Mouse (Mus musculus): Measurements from ENCODE around the gene Tmem140. TPM values are rescaled to one million over a fixed set of nuclear protein-coding genes. Genes with fewer than 3 reads are reported as not detected.
A peak's percentile ranks its signal among the peaks of the same experiment; 100 is the strongest.

Gene Tmem140
- polyA plus RNA-seq, 1 experiment from 2014 or later, result 1.4 TPM

DNA sequence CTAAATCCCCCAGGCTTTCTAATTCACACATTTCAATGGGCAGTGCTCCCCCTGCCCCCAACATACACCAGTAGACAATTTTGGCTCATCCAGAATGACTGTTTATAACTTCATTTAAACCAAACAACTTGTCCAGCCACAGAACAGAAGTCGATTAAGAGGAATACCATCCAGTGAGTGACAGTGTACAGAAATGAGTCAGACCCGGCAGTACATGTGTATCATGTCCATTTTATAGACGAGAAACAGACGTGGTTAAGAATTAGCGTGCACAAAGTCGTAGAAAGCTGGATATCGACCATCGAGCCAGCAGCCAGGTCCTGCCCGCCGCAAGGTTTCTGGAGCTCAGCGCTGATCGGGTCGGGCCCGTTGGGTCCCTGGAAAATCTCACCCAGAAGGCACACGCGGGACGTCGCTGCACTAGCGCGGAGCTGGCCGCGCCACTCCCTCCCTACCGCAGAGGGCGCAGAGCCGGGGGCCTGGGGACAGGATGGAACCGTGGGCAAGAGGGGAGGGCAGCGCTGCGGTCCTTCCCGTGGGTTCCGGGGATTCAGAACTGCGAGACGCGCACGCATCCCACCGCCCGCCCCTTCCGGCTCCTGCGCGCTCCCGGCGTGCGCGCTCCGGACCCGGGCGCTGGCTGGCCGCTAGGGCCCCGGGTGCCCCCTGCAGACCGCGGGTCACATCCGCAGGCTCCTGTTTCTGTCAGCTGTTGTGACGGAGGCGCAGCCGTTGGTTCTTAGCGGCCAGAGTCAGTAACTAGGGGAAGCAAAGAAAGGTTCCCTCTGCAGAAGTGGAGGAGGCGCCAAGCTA is 14.8 kb downstream of the Tmem140 start, which contains the start of gene Cyren:
Gene Cyren (minus strand): TSS at position 552 of the 813 bp plus-strand sequence.
- no peaks in the 10 kb centered on the region for H3K9me3 ChIP-seq (replicated peaks)
- H3K27ac ChIP-seq, result peak within 1 kb of the TSS; percentile 88
- H3K9ac ChIP-seq, result peak within 1 kb of the TSS; percentile 88
- no peaks in the 10 kb centered on the region for H3K27me3 ChIP-seq
- under 1% methylated on average over 56 of the region's 56 CpGs for WGBS
- peak within 1 kb of the TSS; percentile 75 for H3K4me3 ChIP-seq
- peaks cover 12% of the 10 kb centered on the region for H3K4me1 ChIP-seq
- peak; percentile 96 for ATAC-seq
- H3K36me3 ChIP-seq (ENCODE audit: poor library complexity, severe bottlenecking), result peaks cover 39% of the 10 kb centered on the region
- H3K4me2 ChIP-seq, result peak within 1 kb of the TSS; percentile 73

DNA sequence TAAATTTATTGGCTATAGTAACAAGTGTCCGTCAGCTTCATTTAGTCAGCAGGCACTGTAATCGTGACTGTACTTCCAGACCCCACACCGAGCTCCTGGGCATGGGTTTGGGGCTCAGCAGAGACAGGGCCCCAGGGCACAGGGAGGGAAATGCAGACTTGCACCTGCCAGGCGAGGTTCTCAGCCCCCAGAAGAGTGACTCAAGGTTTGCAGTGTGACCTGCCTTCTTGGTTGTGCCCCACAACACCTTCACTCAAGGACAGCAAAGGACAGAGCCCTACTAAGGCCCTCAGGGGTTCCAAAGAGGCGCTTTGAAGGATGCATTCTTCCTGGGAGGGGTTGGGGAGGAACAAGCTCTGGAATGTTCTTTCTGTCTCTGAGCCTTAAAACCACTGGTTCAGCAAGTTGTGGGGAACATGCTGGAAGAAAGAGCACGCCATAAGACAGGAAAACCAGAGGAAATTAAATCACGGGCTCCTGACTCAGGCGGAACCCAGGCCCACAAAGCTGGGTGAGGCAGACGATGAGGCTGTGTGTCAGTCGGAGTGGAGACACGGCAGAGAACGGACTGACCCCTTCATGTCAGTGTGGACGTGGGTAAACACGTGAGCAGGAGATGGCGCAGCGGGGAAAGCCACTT is 16.3 kb downstream of the Tmem140 start:
- H3K4me2 ChIP-seq, result no peak overlapping the region
- no peak overlapping the region for H3K27ac ChIP-seq
- H3K27me3 ChIP-seq, result no peaks in the 10 kb centered on the region
- ATAC-seq, result no peak
- H3K36me3 ChIP-seq (ENCODE audit: poor library complexity, severe bottlenecking), result peaks cover 38% of the 10 kb centered on the region
- 92% methylated on average over 16 of the region's 16 CpGs for WGBS
- peaks cover 12% of the 10 kb centered on the region for H3K4me1 ChIP-seq
- no peaks in the 10 kb centered on the region for H3K9me3 ChIP-seq (replicated peaks)
- H3K4me3 ChIP-seq, result no peak overlapping the region
- H3K9ac ChIP-seq, result no peak overlapping the region

DNA sequence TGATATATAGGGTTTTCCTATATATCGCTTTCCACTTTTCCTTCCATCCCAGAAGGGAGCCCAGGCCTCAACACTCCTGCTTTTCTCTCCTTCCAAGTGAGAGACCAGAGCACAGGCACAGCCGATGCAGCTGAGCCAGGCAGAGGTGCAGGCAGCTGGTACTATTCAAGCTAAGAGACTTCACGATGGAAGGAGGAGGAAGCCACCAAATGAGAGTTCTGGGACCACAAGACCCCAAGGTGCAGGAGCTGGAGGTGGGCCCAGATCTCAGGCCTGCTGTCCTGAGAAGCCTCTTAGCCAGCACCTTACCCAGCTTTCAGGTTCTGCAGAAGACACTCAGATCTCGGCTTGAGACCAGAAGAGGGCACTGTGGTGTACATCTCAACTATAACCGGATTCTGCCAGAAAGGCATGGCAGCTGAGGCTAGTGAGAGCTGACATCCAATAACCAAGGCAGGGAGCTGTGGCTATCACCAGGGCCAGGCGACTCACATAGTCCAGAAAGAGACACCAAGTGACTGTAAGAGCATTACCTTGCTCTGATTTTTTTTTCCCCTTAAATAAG is 17.0 kb downstream of the Tmem140 start:
- H3K4me2 ChIP-seq, result no peak overlapping the region
- H3K36me3 ChIP-seq (ENCODE audit: poor library complexity, severe bottlenecking), result peaks cover 40% of the 10 kb centered on the region
- H3K9me3 ChIP-seq (replicated peaks), result no peaks in the 10 kb centered on the region
- H3K9ac ChIP-seq, result no peak overlapping the region
- no peak overlapping the region for H3K4me3 ChIP-seq
- ATAC-seq, result no peak
- peaks cover 12% of the 10 kb centered on the region for H3K4me1 ChIP-seq
- H3K27ac ChIP-seq, result no peak overlapping the region
- no peaks in the 10 kb centered on the region for H3K27me3 ChIP-seq
- WGBS, result 57% methylated on average over 6 of the region's 6 CpGs

DNA sequence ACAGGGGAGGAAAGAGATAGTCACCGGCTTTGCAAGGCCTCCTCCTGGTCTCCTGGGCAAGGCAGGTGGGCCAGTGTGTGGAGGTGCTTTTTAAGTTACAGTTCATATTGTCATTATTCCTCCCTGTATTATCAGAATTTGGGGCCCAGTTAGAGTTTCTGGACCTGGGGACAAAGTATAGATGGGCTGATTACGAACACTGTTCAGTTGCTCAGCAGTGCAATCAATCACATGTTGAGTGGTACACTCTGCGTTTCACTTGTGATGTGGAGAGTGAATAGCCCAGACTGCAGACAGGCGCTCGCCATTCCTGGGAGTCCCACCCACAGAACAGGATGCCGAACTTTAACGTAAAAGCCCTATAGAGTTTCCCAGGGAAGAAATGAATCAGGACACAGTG is 21.8 kb downstream of the Tmem140 start:
- no peaks in the 10 kb centered on the region for H3K9me3 ChIP-seq (replicated peaks)
- no peak overlapping the region for H3K9ac ChIP-seq
- H3K4me2 ChIP-seq, result no peak overlapping the region
- no peaks in the 10 kb centered on the region for H3K27me3 ChIP-seq
- 93% methylated on average over 7 of the region's 7 CpGs for WGBS
- ATAC-seq, result no peak
- H3K27ac ChIP-seq, result no peak overlapping the region
- H3K36me3 ChIP-seq (ENCODE audit: poor library complexity, severe bottlenecking), result peaks cover 73% of the 10 kb centered on the region
- no peak overlapping the region for H3K4me3 ChIP-seq
- peaks cover 15% of the 10 kb centered on the region for H3K4me1 ChIP-seq

GRCm38 (mm10) chr6:34887131-34887850 is 24.3 kb downstream of the Tmem140 start:
- peak overlapping the region; percentile 57 for H3K27ac ChIP-seq
- no peak overlapping the region for H3K4me3 ChIP-seq
- ATAC-seq, result peak; percentile 89
- H3K9ac ChIP-seq, result peak overlapping the region; percentile 43; the same call in 1 of the 2 replicates
- H3K4me2 ChIP-seq, result no peak overlapping the region
- H3K27me3 ChIP-seq, result no peaks in the 10 kb centered on the region
- 21% methylated on average over 6 of the region's 6 CpGs for WGBS
- H3K36me3 ChIP-seq (ENCODE audit: poor library complexity, severe bottlenecking), result peaks cover 74% of the 10 kb centered on the region
- no peaks in the 10 kb centered on the region for H3K9me3 ChIP-seq (replicated peaks)
- H3K4me1 ChIP-seq, result peaks cover 15% of the 10 kb centered on the region

DNA sequence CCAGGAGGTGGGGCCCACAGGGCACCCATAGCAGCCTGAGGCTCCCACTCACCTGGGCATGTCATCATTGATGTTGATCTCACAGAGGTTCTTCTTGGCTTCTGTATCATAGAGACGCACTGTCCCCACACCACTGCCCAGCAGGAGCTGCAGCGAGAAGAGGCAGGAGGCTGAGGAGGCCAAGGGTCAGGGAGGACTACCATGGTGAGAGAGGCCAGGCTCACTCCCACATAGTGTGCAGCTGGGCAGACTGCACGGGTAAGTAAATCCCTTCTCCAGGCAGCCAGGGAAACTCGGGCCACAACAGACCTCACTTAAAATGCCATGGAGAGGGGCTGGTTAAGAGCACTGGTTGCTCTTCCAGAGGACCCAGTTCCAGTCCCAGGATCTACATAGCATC is 26.2 kb downstream of the Tmem140 start:
- Histone ChIP-seq H3K4me1 (peaks cover 15% of the 10 kb centered on the region), H3K36me3 (ENCODE audit: poor library complexity, severe bottlenecking) (peaks cover 80% of the 10 kb centered on the region), H3K27me3 (no peaks in the 10 kb centered on the region), H3K27ac (no peak overlapping the region), H3K9me3 (replicated peaks) (no peaks in the 10 kb centered on the region), H3K9ac (no peak overlapping the region), H3K4me3 (no peak overlapping the region), H3K4me2 (no peak overlapping the region)
- ATAC-seq, result no peak
- WGBS, result 57% methylated on average over 4 of the region's 4 CpGs

GRCm38 (mm10) chr6:34895569-34895968 is 32.6 kb downstream of the Tmem140 start:
- H3K27ac ChIP-seq, result no peak overlapping the region
- no peaks in the 10 kb centered on the region for H3K4me1 ChIP-seq
- no peaks in the 10 kb centered on the region for H3K9me3 ChIP-seq (replicated peaks)
- 88% methylated on average over 7 of the region's 7 CpGs for WGBS
- H3K9ac ChIP-seq, result no peak overlapping the region
- no peak overlapping the region for H3K4me2 ChIP-seq
- peaks cover 83% of the 10 kb centered on the region for H3K36me3 ChIP-seq (ENCODE audit: poor library complexity, severe bottlenecking)
- no peak for ATAC-seq
- H3K27me3 ChIP-seq, result no peaks in the 10 kb centered on the region
- H3K4me3 ChIP-seq, result no peak overlapping the region

DNA sequence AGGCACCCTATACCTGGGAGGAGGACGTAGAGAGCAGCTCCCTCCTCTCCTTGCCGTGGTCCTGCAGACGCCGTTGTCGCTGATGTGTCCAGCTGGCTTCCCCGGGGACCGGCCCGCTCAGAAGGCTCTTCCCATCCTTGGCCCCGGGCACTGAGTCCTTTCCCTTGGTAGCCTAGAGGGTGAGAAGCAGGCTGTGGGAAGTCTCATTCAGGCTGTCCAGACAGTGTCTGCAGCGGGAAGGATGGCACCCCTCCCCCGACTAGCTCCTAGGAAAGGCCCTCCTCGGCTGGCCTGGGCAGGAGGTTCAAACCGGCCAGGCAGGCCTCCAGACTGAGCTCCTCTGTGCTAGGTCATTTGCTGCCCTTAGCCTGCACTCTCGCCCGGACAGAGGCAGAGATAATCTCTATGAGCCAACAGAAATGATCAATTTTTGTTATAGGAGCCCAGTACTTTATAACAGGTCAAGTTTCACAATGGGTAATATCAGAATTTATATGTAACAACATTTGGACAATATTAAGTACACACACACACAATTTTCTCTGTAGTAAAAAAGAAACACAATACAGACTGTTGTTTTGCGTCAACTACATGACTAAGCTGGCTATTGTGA is 33.3 kb downstream of the Tmem140 start:
- no peak overlapping the region for H3K9ac ChIP-seq
- 58% methylated on average over 16 of the region's 16 CpGs for WGBS
- ATAC-seq, result no peak
- H3K4me1 ChIP-seq, result no peaks in the 10 kb centered on the region
- no peaks in the 10 kb centered on the region for H3K27me3 ChIP-seq
- H3K36me3 ChIP-seq (ENCODE audit: poor library complexity, severe bottlenecking), result peaks cover 83% of the 10 kb centered on the region
- H3K4me2 ChIP-seq, result no peak overlapping the region
- no peaks in the 10 kb centered on the region for H3K9me3 ChIP-seq (replicated peaks)
- H3K4me3 ChIP-seq, result no peak overlapping the region
- no peak overlapping the region for H3K27ac ChIP-seq

GRCm38 (mm10) chr6:34899127-34899526 is 36.2 kb downstream of the Tmem140 start:
- WGBS, result 96% methylated on average over 2 of the region's 2 CpGs
- H3K27me3 ChIP-seq, result no peaks in the 10 kb centered on the region
- H3K36me3 ChIP-seq (ENCODE audit: poor library complexity, severe bottlenecking), result peaks cover 78% of the 10 kb centered on the region

GRCm38 (mm10) chr6:34900990-34901389 is 38.0 kb downstream of the Tmem140 start:
- Histone ChIP-seq H3K27ac (no peak overlapping the region), H3K4me1 (no peaks in the 10 kb centered on the region), H3K4me3 (no peak overlapping the region), H3K27me3 (no peaks in the 10 kb centered on the region), H3K36me3 (ENCODE audit: poor library complexity, severe bottlenecking) (peaks cover 75% of the 10 kb centered on the region), H3K9ac (no peak overlapping the region), H3K9me3 (replicated peaks) (no peaks in the 10 kb centered on the region), H3K4me2 (no peak overlapping the region)
- ATAC-seq, result no peak
- 62% methylated on average over 2 of the region's 2 CpGs for WGBS

More at GRCm38 (mm10) chr6:34899127-34899526, 36.2 kb downstream of the Tmem140 start:
- no peak overlapping the region for H3K4me3 ChIP-seq
- H3K9ac ChIP-seq, result no peak overlapping the region
- ATAC-seq, result no peak
- H3K4me2 ChIP-seq, result no peak overlapping the region
- H3K27ac ChIP-seq, result no peak overlapping the region
- H3K4me1 ChIP-seq, result no peaks in the 10 kb centered on the region
- no peaks in the 10 kb centered on the region for H3K9me3 ChIP-seq (replicated peaks)

DNA sequence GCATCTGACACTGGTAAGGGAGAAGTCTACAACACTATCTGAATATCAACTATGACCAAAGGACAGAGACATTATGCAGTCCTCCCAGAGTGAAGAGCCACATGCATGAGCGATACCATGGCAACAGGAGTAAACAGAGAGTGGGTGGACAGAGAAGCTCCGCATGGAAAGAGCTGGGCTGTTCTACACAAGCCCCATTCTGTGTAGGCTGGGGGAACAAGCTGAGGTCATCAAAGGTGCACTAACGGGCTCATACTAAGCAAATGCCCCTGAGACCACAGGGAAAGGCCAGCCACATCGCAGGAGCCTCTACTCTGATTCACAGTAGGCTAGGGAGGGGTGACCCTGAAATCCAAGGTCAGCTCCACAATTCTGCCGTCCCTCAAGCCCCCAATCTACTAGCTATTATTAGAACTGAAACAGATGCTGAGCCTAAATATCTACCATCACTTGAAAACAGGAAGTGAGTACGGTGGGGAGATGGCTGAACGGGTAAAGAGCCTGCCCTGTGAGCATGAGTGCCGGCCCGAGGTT is 39.0 kb downstream of the Tmem140 start:
- Histone ChIP-seq H3K9me3 (replicated peaks) (no peaks in the 10 kb centered on the region), H3K4me2 (no peak overlapping the region), H3K9ac (no peak overlapping the region), H3K4me3 (no peak overlapping the region), H3K4me1 (no peaks in the 10 kb centered on the region), H3K27ac (no peak overlapping the region), H3K27me3 (no peaks in the 10 kb centered on the region), H3K36me3 (ENCODE audit: poor library complexity, severe bottlenecking) (peaks cover 80% of the 10 kb centered on the region)
- no peak for ATAC-seq
- WGBS, result 78% methylated on average over 9 of the region's 9 CpGs
